Mouse (Mus musculus): ENCODE data around the gene Supt20.
A peak's percentile ranks its signal among the peaks of the same experiment; 100 is the strongest.
"Not testable (repeated sequence)": the region's sequence is repeated elsewhere in the genome, so short reads cannot be mapped to it uniquely, and the experiment has no call there.

Gene Supt20

DNA sequence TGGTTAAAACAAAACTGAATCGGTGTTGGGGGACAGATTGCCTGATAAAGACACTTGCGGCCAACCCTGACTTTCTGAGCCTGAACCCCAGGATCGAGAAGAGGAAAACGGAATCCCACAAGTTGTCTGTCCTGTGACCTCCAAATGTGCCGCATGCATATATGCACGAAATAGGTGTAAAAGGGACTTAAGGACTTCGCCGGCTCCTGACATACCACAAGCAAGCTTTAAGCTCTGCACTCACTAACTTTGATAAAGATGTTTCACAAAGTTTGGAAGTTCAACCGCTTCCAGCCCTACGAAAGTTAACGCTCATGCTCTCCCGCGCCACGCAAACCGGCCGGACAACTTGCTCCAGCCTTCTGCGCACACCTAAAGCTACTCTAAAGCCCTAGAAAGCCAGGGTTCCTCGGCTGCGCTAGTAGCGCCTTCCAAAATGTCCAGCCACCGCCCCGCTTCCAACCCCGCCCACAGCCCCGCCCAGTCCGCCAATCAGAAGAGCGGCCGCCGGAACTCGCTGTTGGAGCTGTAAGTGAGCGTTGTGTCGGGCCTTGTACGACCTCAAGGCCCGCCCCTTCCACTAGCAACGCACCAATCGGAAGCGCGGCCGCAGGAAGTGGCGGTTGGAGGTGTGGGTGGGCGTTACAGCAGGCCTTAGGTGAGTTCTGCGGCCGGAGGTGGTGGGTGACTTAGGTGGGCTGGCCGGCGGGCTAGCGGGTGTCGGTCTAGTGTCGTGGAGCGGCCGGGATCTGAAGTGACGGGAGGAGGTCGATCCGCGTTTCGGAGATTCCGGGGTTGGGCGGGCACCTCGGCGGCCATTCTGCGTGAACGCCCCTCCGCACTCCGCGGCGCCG, at the start of gene Supt20:
Gene Supt20, plus strand, starts transcription at position 606 of the 854 bp plus-strand sequence.
- peak; percentile 92 to 93 for DNase-seq

DNA sequence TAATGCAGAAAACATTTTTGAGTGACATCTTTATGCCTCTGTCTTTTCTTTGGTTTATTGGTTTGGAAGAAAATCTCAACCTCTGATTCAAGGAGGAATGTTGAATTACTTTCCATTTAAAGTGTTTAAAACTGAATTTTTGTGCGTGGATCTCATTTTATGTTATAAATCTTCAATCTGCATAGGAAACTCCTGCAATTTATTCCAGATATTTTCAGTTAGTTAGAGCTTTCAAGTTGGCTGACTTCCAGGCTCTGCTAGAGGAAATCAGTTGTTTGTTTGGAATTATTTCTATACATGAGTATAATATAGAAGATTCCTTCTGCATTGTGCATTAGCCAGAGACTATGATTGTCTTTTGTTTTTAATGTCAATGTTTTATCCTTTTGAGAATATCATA, 49.8 kb upstream of the Supt20 start:
- no peak for DNase-seq

DNA sequence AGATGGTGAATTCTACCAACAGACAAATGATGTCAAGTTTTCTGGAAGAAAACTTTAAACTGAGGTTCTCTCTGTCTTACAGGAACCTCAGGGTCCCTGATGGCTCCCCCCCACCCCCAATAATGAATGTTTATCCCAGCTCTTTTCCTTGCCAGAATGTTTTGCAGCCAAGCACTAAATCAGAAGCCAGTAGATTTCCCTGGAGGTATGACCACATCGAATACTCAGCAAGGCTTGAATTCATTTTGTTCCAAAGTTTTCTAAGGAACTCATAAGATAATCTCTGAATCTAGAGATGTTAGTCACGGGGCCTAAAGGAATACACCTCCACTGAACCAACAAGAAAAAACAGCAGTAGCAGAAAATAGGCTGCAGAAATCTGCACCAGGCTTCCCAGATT, 45.0 kb upstream of the Supt20 start:
- no peak for DNase-seq

- peak; percentile 61 to 67 for DNase-seq
These were observed 41.0 kb upstream of the Supt20 start for GRCm38 (mm10) chr3:54651576-54651975.

DNA sequence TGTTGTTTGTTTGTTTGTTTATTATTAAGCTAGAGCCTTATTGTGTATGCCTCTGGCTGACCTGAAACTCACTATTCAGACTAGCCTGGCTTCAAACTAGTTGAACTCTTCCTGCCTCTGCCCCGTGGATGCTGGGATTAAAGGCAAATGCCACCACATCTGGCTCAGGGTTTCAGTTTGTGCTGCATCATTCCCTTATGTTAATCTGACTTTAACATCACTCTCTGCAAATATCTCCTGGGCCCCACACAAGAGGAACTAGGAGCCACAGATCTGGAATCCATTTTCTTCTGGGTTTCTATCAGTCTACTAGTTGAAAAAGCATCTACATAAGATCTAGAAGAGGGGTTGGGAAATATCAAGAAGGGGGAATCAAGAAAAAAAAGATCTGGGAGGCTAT, 38.4 kb upstream of the Supt20 start:
- no peak for DNase-seq

DNA sequence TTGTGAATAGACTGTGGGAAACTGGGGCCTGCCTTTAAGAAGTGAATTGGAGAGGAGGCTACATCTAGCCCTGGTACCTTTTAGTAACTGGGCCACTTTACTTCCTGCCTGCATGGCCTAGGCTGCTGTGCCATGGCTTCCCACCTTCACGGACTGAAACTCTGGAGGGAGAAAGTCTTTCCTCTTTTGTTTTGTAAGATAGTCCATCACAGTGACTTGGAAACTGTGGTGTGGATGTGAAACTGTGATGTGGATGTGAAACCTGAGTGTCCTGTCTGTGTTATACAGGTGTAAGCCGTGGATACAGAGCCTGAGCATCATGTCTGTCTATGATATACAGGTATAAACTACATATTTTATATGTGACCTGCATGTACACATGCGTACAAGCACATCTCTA, 35.5 kb upstream of the Supt20 start:
- DNase-seq = no peak

- DNase-seq = no peak
These were observed 34.5 kb upstream of the Supt20 start for GRCm38 (mm10) chr3:54657888-54658626.

DNA sequence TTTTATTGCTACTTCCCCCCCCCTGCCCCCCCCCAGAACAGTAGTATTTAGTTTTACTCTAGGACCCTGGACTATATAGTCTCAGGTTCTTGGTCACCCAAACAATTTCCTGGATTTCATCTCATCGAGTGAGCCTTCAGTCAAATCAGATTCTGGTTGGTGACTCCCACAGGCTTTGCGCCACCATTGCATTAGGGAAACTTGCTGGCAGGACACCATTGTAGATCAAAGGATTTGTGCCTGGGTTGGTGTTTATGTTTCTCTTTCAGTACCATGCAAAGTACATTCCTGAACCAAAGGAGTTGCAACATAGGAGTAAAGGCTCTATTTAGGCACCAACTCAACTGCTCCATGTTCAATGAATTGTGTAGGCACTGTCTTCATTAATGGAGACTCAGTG, 32.9 kb upstream of the Supt20 start:
- DNase-seq = no peak

- DNase-seq = no peak
These were observed 30.2 kb upstream of the Supt20 start for GRCm38 (mm10) chr3:54662411-54662810.

DNA sequence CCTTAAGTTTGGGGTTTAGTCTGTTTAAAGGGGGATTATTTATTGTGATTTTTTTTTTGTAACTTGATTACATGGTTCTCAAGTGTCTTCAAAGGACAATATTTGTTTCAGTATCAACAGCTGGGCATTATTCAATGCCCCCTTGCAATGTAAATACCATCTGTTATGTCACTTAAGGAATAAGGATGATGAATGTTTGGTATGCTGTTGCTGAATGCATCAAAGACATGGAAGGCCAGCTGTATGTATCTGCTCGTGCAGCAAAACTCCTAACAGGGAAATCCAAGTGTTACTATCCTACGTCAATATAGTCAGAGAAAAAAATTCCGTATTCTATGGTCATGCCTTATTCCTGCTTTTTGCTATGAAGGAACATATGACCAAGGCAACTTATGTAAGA, 24.5 kb upstream of the Supt20 start:
- DNase-seq = no peak

DNA sequence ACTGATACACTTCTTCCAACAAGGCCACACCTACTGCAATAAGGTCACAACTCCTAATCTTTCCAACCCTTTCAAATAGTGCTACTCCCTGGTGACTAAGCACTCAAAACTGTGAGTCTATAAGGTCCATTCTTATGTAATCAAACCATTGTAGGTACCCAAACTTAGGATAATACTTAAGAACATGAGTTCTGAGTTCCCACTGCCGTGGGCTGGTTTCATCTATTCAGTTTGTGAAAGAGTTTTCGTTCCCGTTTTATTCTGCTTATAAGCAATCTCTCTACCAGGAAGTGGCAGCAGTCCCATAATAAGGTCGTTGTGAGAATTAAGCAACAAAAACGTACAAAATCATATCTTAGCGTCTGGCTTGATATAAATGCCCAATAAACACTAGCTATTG, 23.9 kb upstream of the Supt20 start:
- no peak for DNase-seq

DNA sequence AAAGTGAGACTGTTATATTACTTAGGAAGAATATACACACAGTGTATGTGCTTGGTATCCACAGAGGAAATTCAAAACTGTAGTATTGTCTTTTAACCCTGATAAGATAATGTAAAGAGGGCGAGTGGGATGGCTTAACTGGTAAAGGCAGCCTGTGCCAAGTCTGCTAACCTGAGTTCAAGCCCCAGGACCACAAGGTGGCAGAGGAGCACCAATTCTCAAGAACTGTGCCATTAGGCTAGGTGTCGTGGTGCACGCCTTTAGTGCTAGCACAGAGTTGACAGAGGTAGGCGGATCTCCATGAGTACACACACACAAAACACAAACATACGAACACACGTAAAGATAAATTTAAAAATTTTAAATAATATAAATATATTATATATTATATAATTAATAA, 23.0 kb upstream of the Supt20 start:
- DNase-seq = no peak

DNA sequence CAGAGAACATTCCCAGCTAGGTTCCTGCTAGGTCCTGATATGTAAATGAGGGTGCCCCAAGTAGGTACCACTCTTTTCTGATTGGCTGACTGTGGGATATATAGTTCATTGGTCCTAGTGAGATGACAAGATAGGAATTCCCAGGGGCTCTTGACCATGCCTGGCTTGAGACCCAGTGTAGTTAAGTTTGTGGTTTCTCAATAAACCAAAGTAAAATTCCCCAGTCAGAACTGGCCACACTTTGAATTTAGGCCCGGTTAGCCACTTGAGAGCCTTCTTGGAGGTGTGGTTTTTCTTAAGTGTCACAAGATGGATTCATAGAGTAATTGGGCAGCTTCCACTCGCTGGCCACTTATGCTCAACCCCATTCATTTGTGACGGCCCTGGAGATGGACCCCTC, 20.5 kb upstream of the Supt20 start:
- DNase-seq = no peak

DNA sequence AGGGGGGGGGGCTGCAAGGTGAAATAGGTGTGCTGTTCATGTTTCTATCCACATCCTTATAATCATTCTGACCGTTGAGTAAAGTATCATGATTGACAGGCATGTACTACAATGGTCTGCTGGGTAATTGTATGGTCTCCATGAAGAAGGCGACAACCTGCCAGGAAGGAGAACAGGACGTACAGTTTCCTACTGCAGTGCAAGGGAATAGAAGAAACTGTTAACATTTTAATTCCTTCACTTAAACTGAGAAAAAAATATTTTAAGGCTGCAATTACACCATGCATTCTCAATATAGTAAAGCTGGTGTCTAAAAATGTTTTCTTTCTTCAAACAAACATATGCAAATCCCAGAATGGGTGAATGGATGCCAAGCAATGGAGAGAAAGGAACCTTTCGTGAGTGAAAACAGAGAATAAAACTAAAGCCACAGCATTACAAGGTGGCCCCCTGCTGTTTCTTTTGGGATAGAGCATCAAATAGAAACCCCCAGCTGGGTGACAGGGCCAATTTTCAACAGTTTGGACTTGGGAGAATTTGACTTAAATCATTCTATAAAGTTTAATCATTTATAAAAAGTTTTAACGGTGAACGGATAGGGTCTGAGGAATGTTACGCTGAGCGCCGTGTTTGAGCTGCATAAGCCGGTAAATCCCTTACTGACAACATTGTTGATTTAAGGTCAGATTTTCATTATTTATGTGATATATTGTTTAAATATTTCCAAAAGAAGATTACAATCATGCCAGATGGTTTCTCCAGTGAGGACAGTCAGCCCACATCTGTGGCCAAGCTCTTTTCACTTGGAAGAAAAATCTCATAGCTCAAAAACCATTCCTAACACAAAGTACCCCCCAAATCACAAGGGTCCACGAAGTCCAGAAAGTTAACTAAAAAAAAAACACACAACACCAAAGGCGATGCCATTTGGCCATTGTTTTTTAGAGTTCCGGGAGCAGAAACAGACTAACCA, 19.8 kb upstream of the Supt20 start:
- peak in 1 of 2 experiments; percentile 30 for DNase-seq

DNA sequence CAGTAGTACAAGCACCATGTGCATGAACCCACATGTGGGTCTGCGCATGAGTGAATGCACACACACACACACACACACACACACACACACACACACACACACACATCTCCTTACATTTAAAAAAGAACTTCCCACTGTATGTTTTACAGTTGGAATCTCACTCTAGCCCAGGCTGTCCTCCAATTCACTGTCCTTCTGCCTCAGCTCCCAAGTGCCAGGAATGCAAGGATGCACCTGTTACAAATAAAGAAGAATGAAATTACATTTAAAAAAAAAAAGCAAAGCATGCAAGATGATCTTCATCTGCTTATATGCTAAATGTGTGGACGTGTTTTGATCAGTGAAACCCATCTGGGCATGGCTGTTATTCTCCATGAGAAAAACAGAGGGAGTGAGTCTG, 15.8 kb upstream of the Supt20 start:
- no peak for DNase-seq

- DNase-seq = no peak
These were observed 11.1 kb upstream of the Supt20 start for GRCm38 (mm10) chr3:54681310-54682204.

DNA sequence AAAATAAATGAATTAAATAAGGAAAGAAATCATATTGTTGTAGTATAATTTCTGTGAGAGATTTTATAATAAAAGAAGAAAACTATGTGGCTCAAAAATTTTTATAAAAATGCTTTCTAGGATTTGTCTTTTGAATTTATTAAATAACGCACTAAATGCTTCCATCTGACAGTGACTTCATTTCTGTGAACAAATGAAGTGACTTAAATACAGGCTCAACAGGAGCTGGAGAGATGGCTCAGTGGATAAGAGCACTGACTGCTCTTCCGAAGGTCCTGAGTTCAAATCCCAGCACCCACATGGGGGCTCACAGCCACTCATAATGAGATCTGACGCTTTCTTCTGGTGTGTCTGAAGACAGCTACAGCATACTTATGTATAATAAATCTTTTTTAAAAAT, 7.4 kb upstream of the Supt20 start:
- no peak for DNase-seq

GRCm38 (mm10) chr3:54687245-54687644, 5.4 kb upstream of the Supt20 start:
- DNase-seq = no peak

DNA sequence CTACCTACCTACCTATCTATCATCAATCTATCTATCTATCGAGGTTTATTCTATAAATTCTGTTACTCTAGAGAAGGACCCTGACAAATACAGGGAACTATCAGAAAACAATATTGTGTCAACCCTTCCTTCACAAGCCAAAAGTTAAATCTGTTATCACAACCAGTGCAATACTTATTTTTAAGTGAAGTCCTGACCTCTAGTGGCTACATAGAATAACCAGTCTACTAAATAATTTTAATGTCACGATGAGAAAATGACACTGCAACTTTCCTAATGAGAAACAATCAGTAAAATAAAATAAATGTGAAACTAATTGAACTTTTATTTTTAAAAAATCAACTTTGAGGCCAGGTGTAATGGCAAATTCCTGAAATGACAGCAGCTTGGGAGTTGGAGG, 3.5 kb upstream of the Supt20 start:
- DNase-seq = no peak

DNA sequence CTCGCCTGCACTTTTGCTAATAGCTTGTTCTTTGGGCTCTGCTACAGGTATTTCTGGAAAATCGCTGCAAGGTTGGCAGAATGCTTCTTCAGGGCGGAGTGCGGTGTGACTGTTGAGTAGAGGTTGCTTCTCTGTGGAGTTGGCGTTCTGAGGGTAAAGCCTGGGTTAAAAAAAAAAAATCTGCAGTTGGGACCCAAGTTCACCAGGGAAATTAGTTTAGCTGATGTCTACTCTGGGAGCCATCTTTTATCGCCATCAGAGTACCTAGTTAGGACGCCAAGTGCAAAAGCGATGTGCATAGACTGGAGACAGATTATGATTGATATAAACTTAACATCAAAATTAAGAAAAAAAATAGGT, 429 bp downstream of the Supt20 start:
- no peak for DNase-seq

DNA sequence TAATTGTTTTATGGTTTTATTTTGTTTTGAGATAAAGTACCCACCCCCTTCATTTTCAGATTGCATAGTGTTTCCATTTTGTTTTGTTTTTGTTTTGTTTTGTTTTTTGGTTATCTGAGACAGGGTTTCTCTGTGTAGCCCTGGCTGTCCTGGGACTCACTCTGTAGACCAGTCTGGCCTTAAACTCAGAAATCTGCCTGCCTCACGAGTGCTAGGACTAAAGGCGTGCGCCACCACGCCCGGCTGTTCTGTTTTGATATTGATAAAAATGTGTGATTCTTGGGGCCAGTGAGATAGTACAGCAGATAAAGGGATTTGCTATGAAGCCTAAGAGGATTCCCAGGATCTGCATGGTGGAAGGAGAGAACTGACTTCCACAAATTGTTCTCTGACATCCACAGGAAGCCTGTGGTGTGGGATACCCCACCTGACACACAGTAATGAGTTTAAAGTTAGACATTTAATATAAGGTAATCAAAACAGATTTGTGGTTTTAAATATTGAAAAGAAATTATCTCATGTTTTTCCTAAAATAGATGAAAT, 7.2 kb downstream of the Supt20 start:
- no peak for DNase-seq

DNA sequence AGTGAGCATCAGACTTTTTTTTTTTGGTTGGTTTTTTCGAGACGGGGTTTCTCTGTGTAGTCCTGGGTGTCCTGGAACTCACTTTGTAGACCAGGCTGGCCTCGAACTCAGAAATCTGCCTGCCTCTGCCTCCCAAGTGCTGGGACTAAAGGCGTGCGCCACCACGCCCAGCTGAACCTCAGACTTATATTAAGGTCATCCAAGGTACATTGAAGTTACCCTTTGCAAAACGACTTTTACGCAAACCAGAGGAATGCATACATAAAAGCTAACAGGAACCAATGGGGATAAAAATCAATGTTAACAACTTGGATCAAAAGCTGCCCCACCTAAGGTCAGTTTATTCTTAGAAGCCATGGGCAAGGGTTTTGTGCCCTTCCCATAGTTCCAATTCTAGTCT, 11.5 kb downstream of the Supt20 start:
- not testable (repeated sequence) for DNase-seq
